Mouse (Mus musculus): ENCODE measurements around the gene Lce3f. TPM values are rescaled to one million over a fixed set of nuclear protein-coding genes. Genes with fewer than 3 reads are reported as not detected.

The Lce3f gene
- polyA plus RNA-seq, 1 experiment from 2014 or later = not detected

Other genes starting within 250 kb of the Lce3f start
- not detected in 2 replicates for gene Lce1g, start 239.9 kb upstream of the Lce3f start, polyA plus RNA-seq (2014; fragmentation: Nextera tagmentation; extraction: Ambion mirVana)
- not detected in 2 replicates for gene Lce1h, start 227.2 kb upstream of the Lce3f start, polyA plus RNA-seq (2014; fragmentation: Nextera tagmentation; extraction: Ambion mirVana)
- not detected in 2 replicates for gene Lce1i, start 213.3 kb upstream of the Lce3f start, polyA plus RNA-seq (2014; fragmentation: Nextera tagmentation; extraction: Ambion mirVana)
- gene Lce1j, start 201.7 kb upstream of the Lce3f start, polyA plus RNA-seq (2014; fragmentation: Nextera tagmentation; extraction: Ambion mirVana) = not detected in 2 replicates
- not detected in 2 replicates for gene Lce1k, start 184.3 kb upstream of the Lce3f start, polyA plus RNA-seq (2014; fragmentation: Nextera tagmentation; extraction: Ambion mirVana)
- not detected in 2 replicates for gene Kprp, start 165.0 kb upstream of the Lce3f start, polyA plus RNA-seq (2014; fragmentation: Nextera tagmentation; extraction: Ambion mirVana)
- not detected in 2 replicates for gene Lce1l, start 140.9 kb upstream of the Lce3f start, polyA plus RNA-seq (2014; fragmentation: Nextera tagmentation; extraction: Ambion mirVana)
- not detected in 2 replicates for gene 2310050C09Rik, start 122.0 kb upstream of the Lce3f start, polyA plus RNA-seq (2014; fragmentation: Nextera tagmentation; extraction: Ambion mirVana)
- not detected in 2 replicates for gene Lce3a, start 66.0 kb upstream of the Lce3f start, polyA plus RNA-seq (2014; fragmentation: Nextera tagmentation; extraction: Ambion mirVana)
- not detected in 2 replicates for gene Lce3b, start 59.2 kb upstream of the Lce3f start, polyA plus RNA-seq (2014; fragmentation: Nextera tagmentation; extraction: Ambion mirVana)
- gene Lce3c, start 47.7 kb upstream of the Lce3f start, polyA plus RNA-seq (2014; fragmentation: Nextera tagmentation; extraction: Ambion mirVana) = not detected in 2 replicates
- not detected in 2 replicates for gene Lce3d, start 34.8 kb upstream of the Lce3f start, polyA plus RNA-seq (2014; fragmentation: Nextera tagmentation; extraction: Ambion mirVana)
- gene Lce3e, start 25.2 kb upstream of the Lce3f start, polyA plus RNA-seq (2014; fragmentation: Nextera tagmentation; extraction: Ambion mirVana) = not detected in 2 replicates
- gene Crct1, start 23.5 kb downstream of the Lce3f start, polyA plus RNA-seq (2014; fragmentation: Nextera tagmentation; extraction: Ambion mirVana) = 1.0 TPM in 1 of 2 replicates, not detected in the other
- not detected in 2 replicates for gene Lce1m, start 26.8 kb downstream of the Lce3f start, polyA plus RNA-seq (2014; fragmentation: Nextera tagmentation; extraction: Ambion mirVana)
- not detected in 2 replicates for gene Gm4858, start 76.6 kb downstream of the Lce3f start, polyA plus RNA-seq (2014; fragmentation: Nextera tagmentation; extraction: Ambion mirVana)
- not detected in 2 replicates for gene Crnn, start 152.6 kb downstream of the Lce3f start, polyA plus RNA-seq (2014; fragmentation: Nextera tagmentation; extraction: Ambion mirVana)
- not detected in 2 replicates for gene Flg2, start 205.1 kb downstream of the Lce3f start, polyA plus RNA-seq (2014; fragmentation: Nextera tagmentation; extraction: Ambion mirVana)

All from neural tube, embryonic 14.5 days (tissue).